Mouse (Mus musculus): ENCODE measurements around the gene Pex14. TPM values are rescaled to one million over a fixed set of nuclear protein-coding genes. Genes with fewer than 3 reads are reported as not detected.
A peak's percentile ranks its signal among the peaks of the same experiment; 100 is the strongest.

Pex14 gene
- total and polyA plus RNA-seq, 3 experiments, result 20.1 to 23.7 (median 21.2) TPM

DNA sequence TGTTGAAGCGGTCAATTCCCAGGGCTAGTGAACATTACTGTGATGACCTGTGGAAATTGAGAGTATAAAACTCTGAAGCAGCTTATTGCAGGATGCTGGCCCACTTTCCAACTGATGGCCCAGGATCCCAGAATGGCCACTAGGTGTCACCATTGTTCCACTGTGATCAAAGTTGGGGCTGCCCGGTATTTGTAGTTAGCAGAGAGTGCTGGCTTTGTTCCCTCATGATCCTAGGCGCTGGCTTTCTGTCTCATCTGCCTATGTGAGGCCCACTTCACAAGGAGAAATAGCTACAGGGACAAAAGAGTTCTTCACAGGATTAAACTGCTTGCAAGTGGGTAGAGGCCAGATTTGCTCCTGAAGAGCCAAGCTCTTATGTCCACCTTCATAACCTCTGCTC is 44.8 kb upstream of the Pex14 start:
- intact Hi-C loops (cut with DNase I), result loop anchor here (2.0 to 10.0 kb wide), 4 partner anchors 22 to 398 kb away; partner anchors contain the start of gene Pgd
- Histone ChIP-seq H3K4me1 (ENCODE audit: control insufficient read depth, insufficient read depth, low read length) (peaks cover 1% of the 10 kb centered on the region; the same call in 1 of the 2 replicates), H3K27me3 (ENCODE audit: control insufficient read depth, insufficient read depth, low read length) (no peaks in the 10 kb centered on the region), H3K4me3 (no peak overlapping the region), H3K9ac (ENCODE audit: low read depth, low read length) (no peak overlapping the region), H3K79me2 (replicated peaks; ENCODE audit: control insufficient read depth, insufficient read depth, low read length) (no peaks in the 10 kb centered on the region), H3K36me3 (ENCODE audit: control insufficient read depth, insufficient read depth, low read length) (no peaks in the 10 kb centered on the region), H3K27ac (no peak overlapping the region)
- peak; percentile 76 to 81 for DNase-seq
- WGBS, result 4% methylated on average over 3 of the region's 3 CpGs
- TF ChIP-seq POLR2A (IDR thresholded peaks at IDR 0.05; ENCODE audit: insufficient read depth, low read depth, low read length) (no peak), EP300 (IDR thresholded peaks at IDR 0.05; ENCODE audit: insufficient read depth, low read depth, low read length) (peak; percentile 94), CTCF (IDR thresholded peaks at IDR 0.05) (peak; percentile 99; the same call in 1 of the 2 replicates)

DNA sequence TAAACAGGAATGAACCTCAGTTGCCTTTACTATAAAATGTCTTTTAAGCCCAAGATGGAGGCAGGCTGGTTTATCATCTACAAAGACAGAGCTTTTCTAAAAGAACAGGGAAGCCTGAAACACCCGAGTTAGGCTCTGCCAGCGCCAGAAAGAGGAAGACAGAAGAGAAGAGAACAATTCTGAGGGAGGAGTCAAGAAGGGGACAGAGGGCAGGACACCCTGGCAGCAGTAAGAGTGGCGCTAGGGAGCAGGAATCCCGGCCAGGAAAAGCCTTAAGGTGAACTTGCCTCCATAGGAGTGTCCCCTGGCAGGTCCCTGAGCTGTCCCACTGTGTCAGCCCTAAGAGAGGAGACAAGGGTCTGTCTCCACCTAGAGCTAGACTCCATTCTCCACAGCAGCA is 43.9 kb upstream of the Pex14 start:
- Histone ChIP-seq H3K79me2 (replicated peaks; ENCODE audit: control insufficient read depth, insufficient read depth, low read length) (no peaks in the 10 kb centered on the region), H3K4me3 (no peak overlapping the region), H3K4me1 (ENCODE audit: control insufficient read depth, insufficient read depth, low read length) (peaks cover 1% of the 10 kb centered on the region; the same call in 1 of the 2 replicates), H3K27ac (no peak overlapping the region), H3K9ac (ENCODE audit: low read depth, low read length) (no peak overlapping the region), H3K36me3 (ENCODE audit: control insufficient read depth, insufficient read depth, low read length) (no peaks in the 10 kb centered on the region), H3K27me3 (ENCODE audit: control insufficient read depth, insufficient read depth, low read length) (no peaks in the 10 kb centered on the region)
- no peak for DNase-seq
- intact Hi-C loops (cut with DNase I), result loop anchor here (10.0 kb wide), 1 partner anchor 301 kb away; no protein-coding TSS in a partner anchor
- TF ChIP-seq CTCF (IDR thresholded peaks at IDR 0.05), result no peak
- TF ChIP-seq POLR2A (IDR thresholded peaks at IDR 0.05; ENCODE audit: insufficient read depth, low read depth, low read length), result no peak
- TF ChIP-seq EP300 (IDR thresholded peaks at IDR 0.05; ENCODE audit: insufficient read depth, low read depth, low read length), result no peak
- 24% methylated on average over 4 of the region's 4 CpGs for WGBS

DNA sequence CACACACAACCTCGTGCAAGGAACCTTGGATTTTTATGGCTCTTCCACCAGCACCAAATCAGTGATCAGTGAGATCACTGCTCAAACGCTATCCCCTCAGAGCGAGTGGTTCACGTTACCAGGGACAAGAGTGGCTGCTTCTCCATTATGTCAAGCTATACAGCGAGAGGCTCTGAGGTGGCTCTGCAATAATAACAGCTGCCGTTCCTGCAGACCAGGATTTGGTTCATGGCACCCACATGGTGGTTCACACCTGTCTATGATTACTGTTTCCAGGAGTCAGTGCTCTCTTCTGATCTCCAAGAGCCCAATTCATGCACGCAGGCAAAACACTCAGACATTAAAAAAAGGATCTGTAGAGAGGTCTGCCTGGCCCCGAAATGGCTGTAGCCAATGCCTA is 38.8 kb upstream of the Pex14 start:
- no peak overlapping the region for H3K9ac ChIP-seq (ENCODE audit: low read depth, low read length)
- DNase-seq, result no peak
- H3K4me3 ChIP-seq, result no peak overlapping the region
- no peaks in the 10 kb centered on the region for H3K36me3 ChIP-seq (ENCODE audit: control insufficient read depth, insufficient read depth, low read length)
- no peaks in the 10 kb centered on the region for H3K79me2 ChIP-seq (replicated peaks; ENCODE audit: control insufficient read depth, insufficient read depth, low read length)
- 0 out of 2 replicates have a peak, but pooled peaks cover 1% of the 10 kb centered on the region for H3K4me1 ChIP-seq (ENCODE audit: control insufficient read depth, insufficient read depth, low read length)
- WGBS, result 79% methylated on average over 8 of the region's 8 CpGs
- H3K27me3 ChIP-seq (ENCODE audit: control insufficient read depth, insufficient read depth, low read length), result no peaks in the 10 kb centered on the region
- TF ChIP-seq CTCF (IDR thresholded peaks at IDR 0.05) (no peak), POLR2A (IDR thresholded peaks at IDR 0.05; ENCODE audit: insufficient read depth, low read depth, low read length) (no peak), EP300 (IDR thresholded peaks at IDR 0.05; ENCODE audit: insufficient read depth, low read depth, low read length) (no peak)
- H3K27ac ChIP-seq, result no peak overlapping the region
- intact Hi-C loops (cut with DNase I), result no loop called here

DNA sequence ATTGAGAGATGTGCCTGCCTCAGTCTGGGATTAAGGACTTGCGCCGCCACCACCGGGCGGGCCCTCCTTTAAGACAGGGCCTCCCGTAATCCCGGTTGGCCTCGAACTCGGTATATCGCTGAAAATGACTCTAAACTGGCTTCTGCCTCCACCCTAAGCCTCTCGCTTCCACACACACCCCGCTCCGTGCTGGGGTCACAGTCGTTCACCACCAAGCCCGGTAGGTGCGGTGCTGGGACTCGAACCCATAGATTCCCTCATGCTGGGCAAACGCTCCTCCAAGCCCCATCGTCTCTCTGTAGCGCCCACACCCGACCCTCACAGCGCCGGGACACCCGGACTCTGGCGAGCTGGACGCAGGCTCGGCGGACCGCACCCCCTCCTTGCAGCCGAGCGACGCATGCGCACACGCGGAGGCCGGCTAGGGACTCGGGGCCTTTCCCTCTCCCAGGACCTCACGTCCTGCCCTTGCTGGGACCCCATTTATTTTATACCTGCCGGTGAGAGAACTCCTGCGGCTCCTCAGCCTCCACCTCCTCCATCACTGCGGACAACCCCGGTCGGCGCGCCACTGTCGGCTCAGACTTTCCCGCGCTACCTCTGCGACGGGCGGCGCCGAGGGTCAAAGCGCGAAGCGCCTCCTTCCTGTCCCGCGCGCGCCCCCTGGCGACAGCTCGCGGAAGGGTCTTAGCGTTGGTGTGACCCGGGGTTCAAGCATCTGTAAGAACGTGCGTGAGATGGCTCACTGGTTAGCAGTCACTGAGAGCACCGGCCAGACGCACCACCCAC is 37.5 kb upstream of the Pex14 start, which contains the start of gene Cenps:
TSS of gene Cenps (minus strand) at position 648 of the 789 bp plus-strand sequence.
- 1% methylated on average over 68 of the region's 68 CpGs for WGBS
- Histone ChIP-seq H3K4me1 (ENCODE audit: control insufficient read depth, insufficient read depth, low read length) (0 out of 2 replicates have a peak, but pooled peaks cover 1% of the 10 kb centered on the region), H3K4me3 (peak within 1 kb of the TSS; percentile 93), H3K27me3 (ENCODE audit: control insufficient read depth, insufficient read depth, low read length) (no peaks in the 10 kb centered on the region), H3K79me2 (replicated peaks; ENCODE audit: control insufficient read depth, insufficient read depth, low read length) (no peaks in the 10 kb centered on the region), H3K9ac (ENCODE audit: low read depth, low read length) (peak within 1 kb of the TSS; percentile 65), H3K36me3 (ENCODE audit: control insufficient read depth, insufficient read depth, low read length) (no peaks in the 10 kb centered on the region), H3K27ac (peak within 1 kb of the TSS; percentile 82)
- intact Hi-C loops (cut with DNase I), result loop anchor here (2.0 kb wide), 1 partner anchor 394 kb away; no protein-coding TSS in a partner anchor
- peak; percentile 91 to 94 for DNase-seq
- 0 out of 2 replicates have a peak, but pooled peaks have one; percentile 8 for TF ChIP-seq EP300 (IDR thresholded peaks at IDR 0.05; ENCODE audit: insufficient read depth, low read depth, low read length)
- TF ChIP-seq POLR2A (IDR thresholded peaks at IDR 0.05; ENCODE audit: insufficient read depth, low read depth, low read length), result no peak

DNA sequence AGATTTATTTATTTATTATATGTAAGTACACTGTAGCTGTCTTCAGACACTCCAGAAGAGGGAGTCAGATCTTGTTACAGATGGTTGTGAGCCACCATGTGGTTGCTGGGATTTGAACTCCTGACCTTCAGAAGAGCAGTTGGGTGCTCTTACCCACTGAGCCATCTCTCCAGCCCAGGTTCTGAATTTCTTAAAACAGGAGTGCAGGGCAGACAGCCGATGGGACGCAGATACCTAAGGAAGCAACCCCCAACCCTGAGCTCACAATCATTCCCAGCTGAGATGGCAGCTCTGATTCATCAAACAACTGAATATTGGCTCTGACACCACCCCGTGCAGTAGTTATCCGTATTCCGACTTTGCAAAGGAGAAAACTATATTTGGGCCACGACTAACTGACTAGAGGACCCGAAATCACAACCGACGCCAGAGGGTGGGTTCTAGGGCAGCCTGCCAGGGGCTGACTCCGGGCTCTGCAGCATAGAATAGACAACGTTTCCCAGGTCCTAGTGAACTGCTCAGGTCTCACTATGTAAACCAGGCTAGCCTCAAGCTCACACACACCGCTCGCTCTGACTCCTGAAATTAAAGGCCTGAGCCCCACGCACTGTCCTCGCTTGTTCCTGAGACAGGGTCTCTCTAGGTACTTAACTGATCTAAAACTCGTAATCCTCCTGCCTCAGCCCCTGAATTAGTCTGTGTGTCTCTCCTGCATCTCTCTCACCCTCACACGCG is 36.6 kb upstream of the Pex14 start:
- WGBS, result 58% methylated on average over 18 of the region's 18 CpGs
- H3K36me3 ChIP-seq (ENCODE audit: control insufficient read depth, insufficient read depth, low read length), result no peaks in the 10 kb centered on the region
- intact Hi-C loops (cut with DNase I), result loop anchor here (2.0 kb wide), 1 partner anchor 393 kb away; no protein-coding TSS in a partner anchor
- no peak overlapping the region for H3K27ac ChIP-seq
- no peaks in the 10 kb centered on the region for H3K27me3 ChIP-seq (ENCODE audit: control insufficient read depth, insufficient read depth, low read length)
- H3K4me3 ChIP-seq, result peak overlapping the region; percentile 93
- TF ChIP-seq EP300 (IDR thresholded peaks at IDR 0.05; ENCODE audit: insufficient read depth, low read depth, low read length) (no peak), POLR2A (IDR thresholded peaks at IDR 0.05; ENCODE audit: insufficient read depth, low read depth, low read length) (no peak), CTCF (IDR thresholded peaks at IDR 0.05) (no peak)
- H3K9ac ChIP-seq (ENCODE audit: low read depth, low read length), result no peak overlapping the region
- no peaks in the 10 kb centered on the region for H3K79me2 ChIP-seq (replicated peaks; ENCODE audit: control insufficient read depth, insufficient read depth, low read length)
- no peak for DNase-seq
- 0 out of 2 replicates have a peak, but pooled peaks cover 1% of the 10 kb centered on the region for H3K4me1 ChIP-seq (ENCODE audit: control insufficient read depth, insufficient read depth, low read length)

All from heart, adult 2 months (tissue).